In the genomic region with DNA sequence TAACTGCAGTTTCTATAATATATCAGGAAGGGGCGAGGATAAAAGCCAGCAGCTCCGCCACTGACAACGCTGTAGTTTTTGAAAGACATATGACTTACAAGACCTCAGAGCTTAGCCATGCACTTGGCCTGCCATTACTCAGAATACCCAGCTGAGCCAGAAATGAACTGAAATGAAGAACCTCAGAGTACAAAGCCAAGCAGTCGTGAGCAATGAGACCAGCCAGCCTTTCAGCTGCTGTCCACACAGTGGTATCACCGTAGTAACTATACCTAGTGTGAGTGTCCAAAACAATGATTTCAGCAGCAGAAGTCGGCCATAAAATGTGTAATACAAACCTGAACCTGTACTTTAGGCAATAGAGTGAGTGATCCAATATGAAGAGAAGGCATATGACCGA, we compare ENCODE assay signal across 11 mouse cellular contexts.
"Had no signal": no experiment of that assay in that cellular context is flagged by ENCODE, and none has a peak within 500 bp of the region (broad histone marks: within the 10 kb centered on the region; RNA-seq: fewer than 3 reads in every experiment).

No protein-coding gene starts in this region.

- H3K27me3 ChIP-seq: kidney, embryonic 15.5 days; liver, embryonic 13.5 days; midbrain, embryonic 13.5 days had no signal

- DNase-seq: kidney, adult 2 months; kidney, postnatal 10 days; kidney, postnatal 36 days; liver; liver, embryonic 13.5 days; lung, adult 2 months; thymus, adult 18-20 months; thymus, postnatal 36 days had no signal

- ATAC-seq: midbrain, embryonic 13.5 days; midbrain, embryonic 16.5 days had no signal
